Mouse (Mus musculus): ENCODE measurements around the gene Fras1. TPM values are rescaled to one million over a fixed set of nuclear protein-coding genes. Genes with fewer than 3 reads are reported as not detected.

Fras1 gene
- polyA plus RNA-seq, 1 experiment: 0.08 TPM

DNA sequence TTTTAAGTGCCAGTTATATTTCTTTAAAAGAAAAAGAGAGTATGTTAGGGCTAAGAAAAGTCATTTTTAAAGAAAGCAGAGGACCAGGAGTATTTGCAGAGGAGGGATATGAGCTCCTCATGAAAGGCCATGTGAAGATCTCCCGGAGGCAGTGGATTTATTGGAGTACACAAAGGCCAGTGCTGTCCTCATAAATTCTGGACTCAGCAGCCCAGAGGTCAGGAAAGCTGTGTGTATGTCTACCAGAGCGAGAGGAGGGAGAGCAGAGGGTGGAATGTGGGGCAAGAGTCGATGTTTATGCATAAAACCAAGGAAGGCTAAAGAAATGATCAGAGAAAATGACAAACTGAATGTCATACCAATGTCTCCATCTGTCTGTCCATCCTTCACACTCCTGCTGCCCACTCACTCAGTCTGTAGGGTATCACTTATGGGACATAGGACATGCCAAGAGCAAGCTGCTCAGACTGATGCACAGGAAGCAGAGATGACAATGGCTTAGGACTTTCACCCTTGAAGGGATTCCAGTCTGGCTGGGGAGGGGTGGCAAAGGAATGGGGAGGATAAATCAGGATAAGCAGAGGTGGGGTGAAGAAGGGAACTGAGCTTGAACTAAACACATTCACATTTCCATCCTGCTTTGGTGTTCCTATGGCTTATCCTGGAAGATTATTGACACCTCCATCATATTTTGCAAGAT, 235.0 kb downstream of the Fras1 start:
- Histone ChIP-seq H3K4me1 (ENCODE audit: control insufficient read depth) (no peaks in the 10 kb centered on the region), H3K27me3 (ENCODE audit: control insufficient read depth) (no peaks in the 10 kb centered on the region), H3K36me3 (ENCODE audit: control insufficient read depth) (no peaks in the 10 kb centered on the region), H3K4me3 (replicated peaks) (no peak overlapping the region), H3K9me3 (ENCODE audit: control insufficient read depth, low read length) (peaks cover 3% of the 10 kb centered on the region; the same call in 1 of the 2 replicates)
- TF ChIP-seq TAL1 (IDR thresholded peaks at IDR 0.05; ENCODE audit: low read length) (no peak), GATA1 (IDR thresholded peaks at IDR 0.05; ENCODE audit: low read length) (no peak)

DNA sequence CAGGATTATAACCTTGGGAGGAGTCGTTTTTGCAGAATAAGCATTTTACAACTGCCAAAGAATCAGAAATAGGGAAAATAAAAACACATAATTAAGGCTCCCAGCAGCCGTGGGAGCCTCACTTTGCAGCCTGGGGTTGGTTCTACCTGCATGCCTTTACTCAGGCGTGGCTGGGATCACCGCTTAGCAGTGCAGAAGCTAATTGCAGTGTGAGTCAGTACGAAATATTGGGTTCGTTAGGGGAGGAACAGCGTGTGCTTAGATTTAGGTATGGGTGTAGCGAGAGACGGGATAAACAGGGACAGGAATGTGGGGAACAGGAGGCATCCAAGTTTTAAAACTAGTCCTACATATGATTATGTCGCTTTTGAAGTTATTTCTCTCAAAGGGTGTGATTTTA, 238.3 kb downstream of the Fras1 start:
- no peaks in the 10 kb centered on the region for H3K4me1 ChIP-seq (ENCODE audit: control insufficient read depth)
- H3K36me3 ChIP-seq (ENCODE audit: control insufficient read depth): no peaks in the 10 kb centered on the region
- no peak overlapping the region for H3K4me3 ChIP-seq (replicated peaks)
- H3K27me3 ChIP-seq (ENCODE audit: control insufficient read depth): no peaks in the 10 kb centered on the region
- H3K9me3 ChIP-seq (ENCODE audit: control insufficient read depth, low read length): peaks cover 3% of the 10 kb centered on the region; the same call in 1 of the 2 replicates
- TF ChIP-seq GATA1 (IDR thresholded peaks at IDR 0.05; ENCODE audit: low read length) (no peak), TAL1 (IDR thresholded peaks at IDR 0.05; ENCODE audit: low read length) (no peak)

DNA sequence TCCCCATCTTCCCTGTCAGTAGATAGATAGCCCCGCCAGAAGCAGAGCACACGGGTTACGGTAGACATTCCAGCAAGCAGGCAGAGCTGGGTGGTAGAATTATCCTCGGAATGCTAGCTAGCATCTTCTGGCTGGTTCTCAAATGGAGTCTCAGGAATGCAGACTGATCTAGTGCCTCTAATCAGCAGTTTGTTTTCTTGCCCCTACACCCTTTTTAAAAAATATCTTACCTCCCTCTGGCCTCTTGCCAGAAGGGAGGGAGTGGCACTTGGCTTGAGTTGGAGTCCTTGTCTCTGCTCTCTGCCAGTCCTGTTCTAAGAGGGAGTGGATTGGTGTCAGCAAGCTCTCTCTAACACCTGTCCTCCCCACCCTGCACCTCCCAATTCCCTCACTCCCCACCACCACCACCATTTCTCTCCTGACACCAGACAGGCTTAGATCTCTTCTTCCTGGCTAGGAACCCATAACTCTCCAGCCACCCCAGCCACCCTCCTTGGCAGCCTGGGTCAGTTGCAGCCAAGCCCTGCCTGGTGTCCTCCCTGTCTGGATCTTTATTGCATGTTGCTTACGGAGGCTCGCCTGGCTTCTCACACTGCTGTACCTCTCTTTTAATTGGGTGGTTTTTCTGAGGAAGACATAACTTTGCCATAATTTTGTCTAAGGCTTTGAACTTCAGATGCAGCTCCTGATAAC, 243.3 kb downstream of the Fras1 start:
- H3K27me3 ChIP-seq (ENCODE audit: control insufficient read depth): no peaks in the 10 kb centered on the region
- no peaks in the 10 kb centered on the region for H3K9me3 ChIP-seq (ENCODE audit: control insufficient read depth, low read length)
- no peak for TF ChIP-seq GATA1 (IDR thresholded peaks at IDR 0.05; ENCODE audit: low read length)
- TF ChIP-seq TAL1 (IDR thresholded peaks at IDR 0.05; ENCODE audit: low read length): no peak

DNA sequence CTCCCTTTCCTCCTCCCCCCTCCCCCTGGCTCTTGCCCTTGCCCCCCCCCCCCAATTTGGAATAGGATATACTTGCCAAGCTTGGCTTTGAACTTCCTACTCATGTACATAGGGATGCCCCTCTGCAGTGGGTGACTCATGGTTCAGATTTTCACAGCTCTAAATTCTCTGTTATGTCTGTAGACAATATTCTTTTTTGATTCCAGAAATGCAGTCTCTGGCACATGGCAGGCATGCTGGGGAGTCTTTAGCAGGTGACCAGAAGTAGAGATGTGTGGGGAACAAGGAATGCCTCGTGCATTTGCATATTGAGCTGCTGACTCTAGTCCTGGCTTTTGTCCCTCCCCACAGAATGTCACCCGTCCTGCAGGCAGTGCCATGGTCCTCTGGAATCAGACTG, 244.3 kb downstream of the Fras1 start:
- no peak for TF ChIP-seq GATA1 (IDR thresholded peaks at IDR 0.05; ENCODE audit: low read length)
- no peak for TF ChIP-seq TAL1 (IDR thresholded peaks at IDR 0.05; ENCODE audit: low read length)
- Histone ChIP-seq H3K36me3 (ENCODE audit: control insufficient read depth) (no peaks in the 10 kb centered on the region), H3K4me3 (replicated peaks) (no peak overlapping the region), H3K9me3 (ENCODE audit: control insufficient read depth, low read length) (no peaks in the 10 kb centered on the region), H3K27me3 (ENCODE audit: control insufficient read depth) (no peaks in the 10 kb centered on the region), H3K4me1 (ENCODE audit: control insufficient read depth) (no peaks in the 10 kb centered on the region)

More for the DNA sequence above, 243.3 kb downstream of the Fras1 start:
- H3K4me1 ChIP-seq (ENCODE audit: control insufficient read depth): no peaks in the 10 kb centered on the region
- H3K4me3 ChIP-seq (replicated peaks): no peak overlapping the region
- H3K36me3 ChIP-seq (ENCODE audit: control insufficient read depth): no peaks in the 10 kb centered on the region

DNA sequence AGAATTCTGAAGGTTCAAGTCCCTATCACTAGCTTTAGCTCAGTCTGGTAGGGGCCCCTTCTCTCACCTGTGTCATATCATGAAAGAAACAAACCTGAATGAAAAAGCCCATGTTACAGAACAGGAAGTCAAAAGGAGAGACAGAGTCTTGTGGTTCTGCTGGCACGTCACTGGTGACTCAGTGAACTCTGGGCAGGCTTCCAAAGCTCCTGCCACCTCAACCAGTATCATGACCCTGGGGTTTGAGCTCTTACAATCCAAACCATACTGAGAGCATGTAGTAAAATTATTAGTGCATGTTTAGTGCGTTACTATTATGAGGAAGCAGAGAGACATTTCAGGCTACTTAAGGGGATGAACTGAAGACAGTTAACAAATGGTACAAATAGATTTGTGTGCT, 246.5 kb downstream of the Fras1 start:
- H3K4me1 ChIP-seq (ENCODE audit: control insufficient read depth): no peaks in the 10 kb centered on the region
- H3K36me3 ChIP-seq (ENCODE audit: control insufficient read depth): no peaks in the 10 kb centered on the region
- TF ChIP-seq TAL1 (IDR thresholded peaks at IDR 0.05; ENCODE audit: low read length): no peak
- TF ChIP-seq GATA1 (IDR thresholded peaks at IDR 0.05; ENCODE audit: low read length): no peak
- H3K27me3 ChIP-seq (ENCODE audit: control insufficient read depth): no peaks in the 10 kb centered on the region
- no peaks in the 10 kb centered on the region for H3K9me3 ChIP-seq (ENCODE audit: control insufficient read depth, low read length)
- no peak overlapping the region for H3K4me3 ChIP-seq (replicated peaks)

DNA sequence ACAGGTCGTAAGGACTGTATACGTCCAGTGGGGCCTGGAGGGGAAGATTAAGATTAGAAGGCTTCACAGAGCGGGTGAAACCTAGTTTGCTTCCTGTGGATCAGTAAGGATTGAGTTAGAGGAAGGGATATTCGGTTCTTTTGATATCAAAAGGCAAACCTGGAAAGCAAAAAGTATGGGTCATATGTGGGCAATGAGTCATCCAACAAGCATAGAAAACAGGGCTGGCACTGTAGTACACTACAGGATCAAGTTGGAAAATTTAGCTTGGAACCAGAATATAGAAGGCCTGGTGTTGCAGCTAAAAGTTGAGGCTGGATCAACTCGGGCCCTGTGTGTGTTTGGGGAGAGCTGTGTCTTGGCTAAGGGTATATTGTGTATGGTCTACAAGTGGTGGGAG, 246.9 kb downstream of the Fras1 start:
- H3K36me3 ChIP-seq (ENCODE audit: control insufficient read depth): no peaks in the 10 kb centered on the region
- H3K9me3 ChIP-seq (ENCODE audit: control insufficient read depth, low read length): no peaks in the 10 kb centered on the region
- no peaks in the 10 kb centered on the region for H3K27me3 ChIP-seq (ENCODE audit: control insufficient read depth)
- no peak overlapping the region for H3K4me3 ChIP-seq (replicated peaks)
- no peak for TF ChIP-seq TAL1 (IDR thresholded peaks at IDR 0.05; ENCODE audit: low read length)
- H3K4me1 ChIP-seq (ENCODE audit: control insufficient read depth): no peaks in the 10 kb centered on the region

DNA sequence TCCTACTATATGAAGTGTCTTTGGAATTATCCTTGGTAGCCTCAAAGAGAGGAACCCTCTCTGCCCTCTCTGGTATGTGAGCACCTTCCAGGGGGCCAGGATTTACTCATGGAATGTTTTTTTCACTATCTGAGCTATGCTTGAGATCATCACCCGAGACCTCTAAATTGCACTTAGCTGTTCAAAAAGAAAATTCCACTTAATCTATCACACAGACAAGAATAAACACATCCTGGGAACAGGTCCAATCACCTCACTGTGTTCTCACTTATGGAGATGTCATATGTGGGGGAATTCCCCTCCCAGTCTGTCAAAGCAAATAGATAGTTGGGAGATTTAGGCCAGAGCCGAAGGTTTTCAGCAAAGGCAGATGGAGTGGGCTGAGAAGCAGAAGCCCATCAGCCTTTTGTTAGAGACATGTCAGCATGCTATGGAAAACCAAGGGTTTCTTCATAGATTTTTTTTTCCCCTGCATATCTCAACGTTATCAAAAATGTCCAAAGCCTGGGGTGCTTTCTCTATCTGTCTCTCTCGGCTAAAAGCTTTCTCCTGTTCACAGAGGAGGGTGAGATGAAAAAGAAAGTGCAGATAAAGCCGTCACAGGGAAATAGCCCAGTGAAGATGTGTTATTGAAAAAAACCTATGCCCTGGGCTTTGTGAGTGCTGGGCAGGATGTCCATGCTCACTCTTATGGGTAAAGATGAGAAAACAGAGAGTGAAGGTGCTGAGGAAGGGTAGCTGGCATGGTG, 249.0 kb downstream of the Fras1 start:
- no peaks in the 10 kb centered on the region for H3K4me1 ChIP-seq (ENCODE audit: control insufficient read depth)
- TF ChIP-seq TAL1 (IDR thresholded peaks at IDR 0.05; ENCODE audit: low read length): no peak
- no peak for TF ChIP-seq GATA1 (IDR thresholded peaks at IDR 0.05; ENCODE audit: low read length)
- no peak overlapping the region for H3K4me3 ChIP-seq (replicated peaks)
- H3K9me3 ChIP-seq (ENCODE audit: control insufficient read depth, low read length): no peaks in the 10 kb centered on the region
- no peaks in the 10 kb centered on the region for H3K36me3 ChIP-seq (ENCODE audit: control insufficient read depth)
- no peaks in the 10 kb centered on the region for H3K27me3 ChIP-seq (ENCODE audit: control insufficient read depth)

DNA sequence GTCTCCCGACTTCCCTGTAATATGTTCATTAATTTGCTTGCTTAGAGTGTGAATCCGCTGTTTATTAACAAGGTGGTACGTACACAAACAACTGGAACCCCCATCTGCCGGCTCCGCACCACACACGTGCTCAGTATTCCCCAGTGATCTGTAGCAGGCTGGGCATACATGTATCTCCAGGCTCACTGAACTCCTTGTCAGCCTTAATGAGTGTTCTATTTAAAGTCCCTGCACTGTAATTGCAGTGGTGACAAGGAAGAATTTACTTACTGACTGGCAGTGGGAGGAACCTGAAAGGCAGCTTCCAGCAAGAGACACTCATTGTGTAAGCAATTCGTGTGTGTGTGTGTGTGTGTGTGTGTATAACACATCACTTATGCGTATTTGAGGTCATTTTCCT, 256.1 kb downstream of the Fras1 start:
- TF ChIP-seq GATA1 (IDR thresholded peaks at IDR 0.05; ENCODE audit: low read length) (no peak), TAL1 (IDR thresholded peaks at IDR 0.05; ENCODE audit: low read length) (no peak)
- H3K4me3 ChIP-seq (replicated peaks): no peak overlapping the region
- no peaks in the 10 kb centered on the region for H3K36me3 ChIP-seq (ENCODE audit: control insufficient read depth)
- no peaks in the 10 kb centered on the region for H3K27me3 ChIP-seq (ENCODE audit: control insufficient read depth)
- H3K4me1 ChIP-seq (ENCODE audit: control insufficient read depth): no peaks in the 10 kb centered on the region
- no peaks in the 10 kb centered on the region for H3K9me3 ChIP-seq (ENCODE audit: control insufficient read depth, low read length)

Data from erythroblast, embryonic 14.5 days (primary cell).